Mouse (Mus musculus) natural killer cell, adult 2 months (primary cell): ENCODE measurements around the gene Trpc7.

ENCODE experiments used
- DNase-seq, 2 experiments: peaks; one replicate each; pipeline ENCODE4 v3.0.0; 2022; ENCODE audit warnings: low spot score in 2 of 2

The Trpc7 gene

GRCm38 (mm10) chr13:56792844-56793243 lies 102.9 kb downstream of the Trpc7 start:
- no peak for DNase-seq

GRCm38 (mm10) chr13:56790683-56791082 lies 105.1 kb downstream of the Trpc7 start:
- DNase-seq: no peak

- DNase-seq: no peak
Measured at GRCm38 (mm10) chr13:56782621-56783020, 113.2 kb downstream of the Trpc7 start.

- DNase-seq: no peak
Measured at GRCm38 (mm10) chr13:56781697-56782096, 114.1 kb downstream of the Trpc7 start.

- no peak for DNase-seq
Measured at GRCm38 (mm10) chr13:56780746-56781469, 114.9 kb downstream of the Trpc7 start.

GRCm38 (mm10) chr13:56774304-56774703 lies 121.5 kb downstream of the Trpc7 start:
- no peak for DNase-seq

- no peak for DNase-seq
Measured at GRCm38 (mm10) chr13:56773262-56773870, 122.4 kb downstream of the Trpc7 start.

GRCm38 (mm10) chr13:56772592-56772991 lies 123.2 kb downstream of the Trpc7 start:
- no peak for DNase-seq

GRCm38 (mm10) chr13:56770786-56771185 lies 125.0 kb downstream of the Trpc7 start:
- DNase-seq: no peak

- no peak for DNase-seq
Measured at GRCm38 (mm10) chr13:56770136-56770578, 125.6 kb downstream of the Trpc7 start.

- no peak for DNase-seq
Measured at GRCm38 (mm10) chr13:56769431-56769830, 126.4 kb downstream of the Trpc7 start.

- no peak for DNase-seq
Measured at GRCm38 (mm10) chr13:56766211-56766610, 129.6 kb downstream of the Trpc7 start.

GRCm38 (mm10) chr13:56765284-56766032 lies 130.3 kb downstream of the Trpc7 start:
- no peak for DNase-seq

- DNase-seq: no peak
Measured at GRCm38 (mm10) chr13:56762446-56763229, 133.2 kb downstream of the Trpc7 start.

- DNase-seq: peak; percentile 38 to 62
Measured at GRCm38 (mm10) chr13:56758492-56758891, 137.3 kb downstream of the Trpc7 start.

- no peak for DNase-seq
Measured at GRCm38 (mm10) chr13:56757201-56757600, 138.6 kb downstream of the Trpc7 start.

- DNase-seq: peak in 1 of 2 experiments; percentile 10
Measured at GRCm38 (mm10) chr13:56755871-56756270, 139.9 kb downstream of the Trpc7 start.

GRCm38 (mm10) chr13:56753192-56753951 lies 142.4 kb downstream of the Trpc7 start, which contains the start of gene Gm45623:
Gene Gm45623, minus strand, starts transcription at chr13:56753827.
- no peak for DNase-seq

GRCm38 (mm10) chr13:56752474-56753191 lies 143.2 kb downstream of the Trpc7 start:
- DNase-seq: no peak

GRCm38 (mm10) chr13:56751774-56752173 lies 144.0 kb downstream of the Trpc7 start:
- DNase-seq: no peak
